Mouse (Mus musculus): ENCODE measurements around the gene Ptpn14. TPM values are rescaled to one million over a fixed set of nuclear protein-coding genes. Genes with fewer than 3 reads are reported as not detected.
A peak's percentile ranks its signal among the peaks of the same experiment; 100 is the strongest.

The Ptpn14 gene
- polyA plus RNA-seq, 1 experiment = 17.8 TPM

- H3K4me1 ChIP-seq (replicated peaks; ENCODE audit: control insufficient read depth, insufficient read depth, low read length) = no peaks in the 10 kb centered on the region
- H3K27ac ChIP-seq (ENCODE audit: control insufficient read depth, insufficient read depth, low read length) = no peak overlapping the region
- no peak for TF ChIP-seq POLR2A (IDR thresholded peaks at IDR 0.05; ENCODE audit: control insufficient read depth, extremely low read depth, insufficient read depth, low read length, poor library complexity)
- TF ChIP-seq CTCF (IDR thresholded peaks at IDR 0.05; ENCODE audit: borderline replicate concordance, control insufficient read depth, extremely low read depth, insufficient read depth, low read length, poor library complexity) = no peak
- H3K4me3 ChIP-seq (ENCODE audit: control insufficient read depth, insufficient read depth, low read length) = no peak overlapping the region
- no peaks in the 10 kb centered on the region for H3K27me3 ChIP-seq (ENCODE audit: control insufficient read depth, insufficient read depth, low read length)
- WGBS = 96% methylated on average over 14 of the region's 14 CpGs
- no peak for DNase-seq
- H3K36me3 ChIP-seq (ENCODE audit: control insufficient read depth, insufficient read depth, low read length) = no peaks in the 10 kb centered on the region
These were observed 152.7 kb downstream of the Ptpn14 start for GRCm38 (mm10) chr1:189880745-189881144.

GRCm38 (mm10) chr1:189882886-189883285 lies 154.8 kb downstream of the Ptpn14 start:
- H3K27me3 ChIP-seq (ENCODE audit: control insufficient read depth, insufficient read depth, low read length) = no peaks in the 10 kb centered on the region
- peak; percentile 74 for DNase-seq

GRCm38 (mm10) chr1:189883531-189884170 lies 155.6 kb downstream of the Ptpn14 start:
- no peak overlapping the region for H3K27ac ChIP-seq (ENCODE audit: control insufficient read depth, insufficient read depth, low read length)
- no peaks in the 10 kb centered on the region for H3K4me1 ChIP-seq (replicated peaks; ENCODE audit: control insufficient read depth, insufficient read depth, low read length)
- H3K36me3 ChIP-seq (ENCODE audit: control insufficient read depth, insufficient read depth, low read length) = no peaks in the 10 kb centered on the region
- TF ChIP-seq CTCF (IDR thresholded peaks at IDR 0.05; ENCODE audit: borderline replicate concordance, control insufficient read depth, extremely low read depth, insufficient read depth, low read length, poor library complexity) (no peak), POLR2A (IDR thresholded peaks at IDR 0.05; ENCODE audit: control insufficient read depth, extremely low read depth, insufficient read depth, low read length, poor library complexity) (no peak)
- DNase-seq = peak; percentile 67
- no peak overlapping the region for H3K4me3 ChIP-seq (ENCODE audit: control insufficient read depth, insufficient read depth, low read length)
- 91% methylated on average over 18 of the region's 18 CpGs for WGBS
- no peaks in the 10 kb centered on the region for H3K27me3 ChIP-seq (ENCODE audit: control insufficient read depth, insufficient read depth, low read length)

More at GRCm38 (mm10) chr1:189882886-189883285, 154.8 kb downstream of the Ptpn14 start:
- WGBS = 75% methylated on average over 7 of the region's 7 CpGs
- Histone ChIP-seq H3K4me1 (replicated peaks; ENCODE audit: control insufficient read depth, insufficient read depth, low read length) (no peaks in the 10 kb centered on the region), H3K4me3 (ENCODE audit: control insufficient read depth, insufficient read depth, low read length) (no peak overlapping the region), H3K27ac (ENCODE audit: control insufficient read depth, insufficient read depth, low read length) (no peak overlapping the region), H3K36me3 (ENCODE audit: control insufficient read depth, insufficient read depth, low read length) (no peaks in the 10 kb centered on the region)
- no peak for TF ChIP-seq POLR2A (IDR thresholded peaks at IDR 0.05; ENCODE audit: control insufficient read depth, extremely low read depth, insufficient read depth, low read length, poor library complexity)
- peak; percentile 84 for TF ChIP-seq CTCF (IDR thresholded peaks at IDR 0.05; ENCODE audit: borderline replicate concordance, control insufficient read depth, extremely low read depth, insufficient read depth, low read length, poor library complexity)

- DNase-seq = no peak
- Histone ChIP-seq H3K4me3 (ENCODE audit: control insufficient read depth, insufficient read depth, low read length) (no peak overlapping the region), H3K27me3 (ENCODE audit: control insufficient read depth, insufficient read depth, low read length) (no peaks in the 10 kb centered on the region), H3K27ac (ENCODE audit: control insufficient read depth, insufficient read depth, low read length) (no peak overlapping the region), H3K4me1 (replicated peaks; ENCODE audit: control insufficient read depth, insufficient read depth, low read length) (no peaks in the 10 kb centered on the region), H3K36me3 (ENCODE audit: control insufficient read depth, insufficient read depth, low read length) (no peaks in the 10 kb centered on the region)
- TF ChIP-seq POLR2A (IDR thresholded peaks at IDR 0.05; ENCODE audit: control insufficient read depth, extremely low read depth, insufficient read depth, low read length, poor library complexity) = no peak
- no peak for TF ChIP-seq CTCF (IDR thresholded peaks at IDR 0.05; ENCODE audit: borderline replicate concordance, control insufficient read depth, extremely low read depth, insufficient read depth, low read length, poor library complexity)
- WGBS = 88% methylated on average over 13 of the region's 13 CpGs
These were observed 156.9 kb downstream of the Ptpn14 start for GRCm38 (mm10) chr1:189884951-189885350.

- Histone ChIP-seq H3K4me1 (replicated peaks; ENCODE audit: control insufficient read depth, insufficient read depth, low read length) (no peaks in the 10 kb centered on the region), H3K36me3 (ENCODE audit: control insufficient read depth, insufficient read depth, low read length) (no peaks in the 10 kb centered on the region), H3K27me3 (ENCODE audit: control insufficient read depth, insufficient read depth, low read length) (no peaks in the 10 kb centered on the region), H3K27ac (ENCODE audit: control insufficient read depth, insufficient read depth, low read length) (no peak overlapping the region), H3K4me3 (ENCODE audit: control insufficient read depth, insufficient read depth, low read length) (no peak overlapping the region)
- DNase-seq = no peak
- WGBS = 91% methylated on average over 6 of the region's 6 CpGs
- TF ChIP-seq CTCF (IDR thresholded peaks at IDR 0.05; ENCODE audit: borderline replicate concordance, control insufficient read depth, extremely low read depth, insufficient read depth, low read length, poor library complexity) = no peak
- no peak for TF ChIP-seq POLR2A (IDR thresholded peaks at IDR 0.05; ENCODE audit: control insufficient read depth, extremely low read depth, insufficient read depth, low read length, poor library complexity)
These were observed 157.9 kb downstream of the Ptpn14 start for GRCm38 (mm10) chr1:189885975-189886374.

- peak; percentile 54 for DNase-seq
- H3K4me1 ChIP-seq (replicated peaks; ENCODE audit: control insufficient read depth, insufficient read depth, low read length) = 0 out of 2 replicates have a peak, but pooled peaks cover 2% of the 10 kb centered on the region
- WGBS = 31% methylated on average over 7 of the region's 7 CpGs
These were observed 159.4 kb downstream of the Ptpn14 start for GRCm38 (mm10) chr1:189887518-189887917.

More at GRCm38 (mm10) chr1:189887518-189887917, 159.4 kb downstream of the Ptpn14 start:
- Histone ChIP-seq H3K4me3 (ENCODE audit: control insufficient read depth, insufficient read depth, low read length) (no peak overlapping the region), H3K27me3 (ENCODE audit: control insufficient read depth, insufficient read depth, low read length) (no peaks in the 10 kb centered on the region), H3K36me3 (ENCODE audit: control insufficient read depth, insufficient read depth, low read length) (no peaks in the 10 kb centered on the region), H3K27ac (ENCODE audit: control insufficient read depth, insufficient read depth, low read length) (no peak overlapping the region)
- TF ChIP-seq CTCF (IDR thresholded peaks at IDR 0.05; ENCODE audit: borderline replicate concordance, control insufficient read depth, extremely low read depth, insufficient read depth, low read length, poor library complexity) = peak; percentile 84; the same call in 1 of the 2 replicates
- TF ChIP-seq POLR2A (IDR thresholded peaks at IDR 0.05; ENCODE audit: control insufficient read depth, extremely low read depth, insufficient read depth, low read length, poor library complexity) = no peak

All from thymus, adult 2 months (tissue).